Mouse (Mus musculus) adrenal gland, postnatal 4 days (tissue): ENCODE results near the gene Zfp768. TPM values are rescaled to one million over a fixed set of nuclear protein-coding genes. Genes with fewer than 3 reads are reported as not detected.

Experiments
- DNase-seq, 2 experiments: peaks; one replicate each; pipeline ENCODE4 v3.0.0; 2021 to 2022; ENCODE audit warnings: low spot score in 2 of 2, mixed read lengths in 2 of 2
- total RNA-seq, 2 experiments: library from RNA; stranded (reverse); gene quantifications; 2 replicates each; pipeline ENCODE4 v1.2.3; 2021

The Zfp768 gene
- total RNA-seq, 2 experiments from 2014 or later: 32.6 to 33.9 TPM

- DNase-seq: no peak
Observed at GRCm38 (mm10) chr7:127308431-127308830, 37.0 kb downstream of the Zfp768 start.

GRCm38 (mm10) chr7:127297586-127298193 lies 47.7 kb downstream of the Zfp768 start:
- no peak for DNase-seq

DNA sequence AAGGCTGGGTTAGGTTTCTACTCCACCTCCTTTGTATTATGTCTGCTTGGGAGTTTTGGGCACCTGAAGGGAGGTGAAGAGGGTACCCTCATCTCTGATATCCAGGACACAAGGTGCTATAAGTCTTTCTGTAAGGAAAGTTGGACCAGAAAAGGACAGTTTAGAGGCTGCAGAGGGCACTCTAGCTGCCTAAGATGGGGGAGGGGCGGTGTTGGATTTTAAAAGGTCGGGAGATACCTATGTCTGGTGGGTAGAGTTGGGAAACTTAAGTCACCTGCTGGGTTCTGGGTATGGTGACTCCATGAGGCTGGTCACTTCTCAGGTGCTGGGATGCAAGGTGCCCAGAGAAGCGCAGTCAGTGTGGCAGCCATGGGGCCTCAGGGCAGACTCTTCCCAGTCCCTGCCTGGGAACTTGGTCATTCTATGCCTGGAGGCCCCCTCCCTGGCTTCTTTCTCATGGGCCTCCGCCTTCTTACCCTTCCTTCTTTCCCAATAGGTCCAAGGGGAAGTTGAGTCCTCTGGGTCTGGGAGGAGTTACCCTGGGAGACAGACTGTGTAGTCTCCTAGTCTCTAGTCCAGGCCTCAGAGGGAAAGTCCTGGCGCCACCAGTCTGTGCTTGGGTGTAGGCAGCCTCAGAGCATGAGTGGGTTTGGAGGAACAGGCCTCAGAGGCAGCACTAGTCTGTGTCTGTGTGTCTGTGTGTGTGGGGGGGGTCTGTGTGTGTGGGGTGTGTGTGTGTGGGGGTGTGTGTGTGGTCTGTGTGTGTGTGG lies 48.4 kb downstream of the Zfp768 start:
- no peak for DNase-seq

- no peak for DNase-seq
Observed at GRCm38 (mm10) chr7:127296098-127296497, 49.3 kb downstream of the Zfp768 start, which contains the start of gene Itgal. Gene Itgal (plus strand): TSS chr7:127296260.

Other genes starting within 250 kb of the Zfp768 start
- gene Qprt, start 223.4 kb downstream of the Zfp768 start, total RNA-seq: 10 to 100 TPM in 1 of 2 experiments, 1 to 10 TPM in 1; 5.7 to 12.0 TPM
- 1 to 10 TPM; 1.8 to 2.1 TPM for gene Spn, start 207.8 kb downstream of the Zfp768 start, total RNA-seq
- gene Cd2bp2, start 149.5 kb downstream of the Zfp768 start, total RNA-seq: 10 to 100 TPM; 77.6 to 84.4 TPM
- gene Tbc1d10b, start 137.1 kb downstream of the Zfp768 start, total RNA-seq: 10 to 100 TPM; 57.9 to 58.5 TPM
- gene Mylpf, start 136.7 kb downstream of the Zfp768 start, total RNA-seq: 100 to 1,000 TPM; 268 to 794 TPM
- gene Zfp553, start 112.5 kb downstream of the Zfp768 start, total RNA-seq: 10 to 100 TPM; 18.3 to 19.3 TPM
- gene Sept1, start 112.5 kb downstream of the Zfp768 start, total RNA-seq: 10 to 100 TPM; 12.6 to 14.5 TPM
- gene Zfp771, start 101.3 kb downstream of the Zfp768 start, total RNA-seq: 10 to 100 TPM; 36.3 to 39.2 TPM
- 10 to 100 TPM; 63.5 to 68.3 TPM for gene Dctpp1, start 84.9 kb downstream of the Zfp768 start, total RNA-seq
- gene Sephs2, start 71.5 kb downstream of the Zfp768 start, total RNA-seq: 100 to 1,000 TPM in 1 of 2 experiments, 10 to 100 TPM in 1; 92.8 to 115 TPM
- gene Itgal, start 49.3 kb downstream of the Zfp768 start, total RNA-seq: 1 to 10 TPM; 3.0 to 3.4 TPM
- 10 to 100 TPM in 1 of 2 experiments, 1 to 10 TPM in 1; 9.9 to 10.4 TPM for gene Zfp747, start 30.5 kb upstream of the Zfp768 start, total RNA-seq
- 1 to 10 TPM; 5.2 to 5.7 TPM for gene 9130019O22Rik, start 41.6 kb upstream of the Zfp768 start, total RNA-seq
- 10 to 100 TPM; 11.7 to 12.8 TPM for gene E430018J23Rik, start 48.0 kb upstream of the Zfp768 start, total RNA-seq
- gene Zfp764, start 61.2 kb upstream of the Zfp768 start, total RNA-seq: 1 to 10 TPM; 7.8 to 8.0 TPM
- gene Zfp688, start 76.5 kb upstream of the Zfp768 start, total RNA-seq: 10 to 100 TPM; 21.0 to 24.8 TPM
- gene Zfp689, start 103.6 kb upstream of the Zfp768 start, total RNA-seq: 1 to 10 TPM; 7.3 to 7.4 TPM
- 10 to 100 TPM; 52.3 to 54.8 TPM for gene Prr14, start 114.0 kb upstream of the Zfp768 start, total RNA-seq
- 10 to 100 TPM; 90.8 to 94.0 TPM for gene Fbrs, start 133.6 kb upstream of the Zfp768 start, total RNA-seq
- 100 to 1,000 TPM; 111 to 118 TPM for gene Srcap, start 166.4 kb upstream of the Zfp768 start, total RNA-seq
- gene Gm42715, start 174.0 kb upstream of the Zfp768 start, total RNA-seq: 10 to 100 TPM; 26.4 to 27.5 TPM
- not detected for gene Tmem265, start 215.8 kb upstream of the Zfp768 start, total RNA-seq
- gene Phkg2, start 227.8 kb upstream of the Zfp768 start, total RNA-seq: 10 to 100 TPM; 49.3 to 60.9 TPM
- gene Ccdc189, start 243.0 kb upstream of the Zfp768 start, total RNA-seq: 10 to 100 TPM; 11.9 to 13.5 TPM
- 10 to 100 TPM; 85.1 to 89.5 TPM for gene Rnf40, start 243.2 kb upstream of the Zfp768 start, total RNA-seq